8 mouse cellular contexts compared by ENCODE assay signal in the genomic region with DNA sequence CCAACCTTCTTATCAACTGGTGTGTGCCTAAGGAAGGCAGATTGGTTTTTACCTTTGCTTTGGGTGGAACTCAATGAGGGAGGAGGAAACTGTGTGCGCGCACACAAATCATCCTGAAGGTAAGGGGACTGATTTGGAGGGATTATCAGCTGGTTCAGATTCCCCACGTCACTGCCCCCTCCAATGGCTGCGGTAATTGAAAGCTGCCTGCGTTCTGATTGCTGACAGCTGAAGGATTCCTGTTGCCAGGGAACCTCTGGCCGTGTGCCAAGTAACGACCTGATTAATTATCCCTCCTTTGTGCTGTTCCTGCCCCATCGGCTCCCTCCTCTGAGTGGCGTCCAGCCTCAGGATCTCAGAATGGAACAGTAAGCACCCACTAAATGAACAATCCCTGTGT.
A peak's percentile ranks its signal among the peaks of the same experiment; 100 is the strongest.
DNase-seq lines count a peak whose midpoint lies in the region; ATAC-seq lines count a peak whose summit lies in the region.

No protein-coding gene starts in this region.

- H3K9me3 ChIP-seq in forebrain, embryonic 11.5 days (ENCODE audit: control insufficient read depth, low read length): no peaks in the 10 kb centered on the region
- no peaks in the 10 kb centered on the region for H3K9me3 ChIP-seq in intestine, embryonic 14.5 days (ENCODE audit: control insufficient read depth, low read length)

- no peaks in the 10 kb centered on the region for H3K36me3 ChIP-seq in forebrain, embryonic 11.5 days (ENCODE audit: control insufficient read depth, insufficient read depth, low read length)
- no peaks in the 10 kb centered on the region for H3K36me3 ChIP-seq in intestine, embryonic 14.5 days (ENCODE audit: control insufficient read depth, insufficient read depth, low read length)

- peak; percentile 27 for DNase-seq in ovary, postnatal 36 days (ENCODE audit: low spot score)
- no peak for DNase-seq in ovary, postnatal 10 days (ENCODE audit: low spot score)
- DNase-seq in forebrain, embryonic 11.5 days (ENCODE audit: low spot score): peak; percentile 93
- peak; percentile 77 for DNase-seq in intestine, embryonic 14.5 days (ENCODE audit: low spot score)
- peak; percentile 4 for DNase-seq in lung, postnatal 25 days (ENCODE audit: low spot score)
- peak; percentile 48 for DNase-seq in testis, postnatal 10 days (ENCODE audit: low spot score)
- no peak for DNase-seq in thymus, postnatal 36 days
- no peak for DNase-seq in left cerebral cortex, adult 9 months (ENCODE audit: low spot score in 2 of 2)

- H3K4me2 ChIP-seq in forebrain, embryonic 11.5 days (ENCODE audit: low read depth, low read length, severe bottlenecking): no peak overlapping the region
- H3K4me2 ChIP-seq in intestine, embryonic 14.5 days (ENCODE audit: low read length): no peak overlapping the region; the same call in 1 of the 2 replicates

- no peak overlapping the region for H3K9ac ChIP-seq in forebrain, embryonic 11.5 days (ENCODE audit: low read length)
- H3K9ac ChIP-seq in intestine, embryonic 14.5 days (ENCODE audit: low read length): no peak overlapping the region

- H3K27ac ChIP-seq in forebrain, embryonic 11.5 days (ENCODE audit: low read depth, low read length): no peak overlapping the region
- no peak overlapping the region for H3K27ac ChIP-seq in intestine, embryonic 14.5 days (ENCODE audit: low read depth)

- H3K4me1 ChIP-seq in forebrain, embryonic 11.5 days (replicated peaks; ENCODE audit: control insufficient read depth, insufficient read depth, low read length): peaks cover 7% of the 10 kb centered on the region
- peaks cover 9% of the 10 kb centered on the region for H3K4me1 ChIP-seq in intestine, embryonic 14.5 days (replicated peaks; ENCODE audit: control insufficient read depth, insufficient read depth, low read length)

- peaks cover 15% of the 10 kb centered on the region for H3K27me3 ChIP-seq in forebrain, embryonic 11.5 days (ENCODE audit: control insufficient read depth, insufficient read depth, low read length)
- H3K27me3 ChIP-seq in intestine, embryonic 14.5 days (replicated peaks; ENCODE audit: control insufficient read depth, insufficient read depth, low read length): no peaks in the 10 kb centered on the region

- WGBS in forebrain, embryonic 11.5 days: 6% methylated on average over 9 of the region's 9 CpGs
- WGBS in intestine, embryonic 14.5 days: 16% methylated on average over 9 of the region's 9 CpGs

- no peak overlapping the region for H3K4me3 ChIP-seq in forebrain, embryonic 11.5 days (ENCODE audit: low read depth, low read length)
- no peak overlapping the region for H3K4me3 ChIP-seq in intestine, embryonic 14.5 days (ENCODE audit: low read depth, low read length)

- ATAC-seq in forebrain, embryonic 11.5 days (replicated peaks; ENCODE audit: low FRiP score): peak; percentile 93
- ATAC-seq in intestine, embryonic 14.5 days (replicated peaks; ENCODE audit: low FRiP score, low TSS enrichment, low read depth): peak; percentile 77

Comparison
In these comparisons a context has a peak if more than half of its experiments do, and no peak if none do; other contexts are left out.
1. DNase-seq: peak in ovary, postnatal 36 days (single experiment), forebrain, embryonic 11.5 days (single experiment), intestine, embryonic 14.5 days (single experiment), lung, postnatal 25 days (single experiment) and testis, postnatal 10 days (single experiment); none in ovary, postnatal 10 days (single experiment), thymus, postnatal 36 days (0 of 2) and left cerebral cortex, adult 9 months (0 of 2).